Mouse (Mus musculus) C2C12 (cell line): ENCODE data around the gene Rorc.

Experiments
- CEBPB ChIP-seq: IDR thresholded peaks from one replicate; pipeline ENCODE4 v1.6.1; 2011; ENCODE audit warnings: low read depth, mild to moderate bottlenecking, control low read depth, moderate library complexity
- CTCF ChIP-seq: IDR thresholded peaks from one replicate; pipeline ENCODE4 v1.5.1; 2011; ENCODE audit not compliant: control insufficient read depth, insufficient read depth, insufficient read length
- FOSL1 ChIP-seq: IDR thresholded peaks from one replicate; pipeline ENCODE4 v1.8.0; 2011; ENCODE audit warnings: mild to moderate bottlenecking, low read length; ENCODE audit not compliant: poor library complexity, insufficient read depth, severe bottlenecking
- MAX ChIP-seq: IDR thresholded peaks from one replicate; pipeline ENCODE4 v1.6.1; 2011; ENCODE audit warnings: mild to moderate bottlenecking, control low read depth
- USF1 ChIP-seq: IDR thresholded peaks from one replicate; pipeline ENCODE4 v1.6.1; 2011; ENCODE audit warnings: low read depth, mild to moderate bottlenecking, control low read depth, moderate library complexity

GRCm38 (mm10) chr3:94399663-94400310 is 27.2 kb downstream of the Rorc start:
- TF ChIP-seq CTCF, result no peak
- no peak for TF ChIP-seq CEBPB
- no peak for TF ChIP-seq MAX
- no peak for TF ChIP-seq USF1
- TF ChIP-seq FOSL1, result no peak
